Mouse (Mus musculus): ENCODE results near the gene Nodal. TPM values are rescaled to one million over a fixed set of nuclear protein-coding genes. Genes with fewer than 3 reads are reported as not detected.

Nodal gene
- polyA plus RNA-seq, 1 experiment from 2014 or later = 0.10 TPM

GRCm38 (mm10) chr10:61465009-61465408, 47.2 kb downstream of the Nodal start:
- Histone ChIP-seq H3K36me3 (no peaks in the 10 kb centered on the region), H3K9ac (no peak overlapping the region), H3K4me1 (no peaks in the 10 kb centered on the region), H3K9me3 (no peaks in the 10 kb centered on the region), H3K4me2 (replicated peaks) (no peak overlapping the region), H3K4me3 (no peak overlapping the region), H3K27ac (no peak overlapping the region), H3K27me3 (no peaks in the 10 kb centered on the region)
- WGBS = 80% methylated on average over 4 of the region's 4 CpGs
- no peak for ATAC-seq (ENCODE audit: insufficient number of reproducible peaks, insufficient read depth, low FRiP score, low TSS enrichment)

- Histone ChIP-seq H3K4me3 (no peak overlapping the region), H3K9me3 (no peaks in the 10 kb centered on the region), H3K36me3 (no peaks in the 10 kb centered on the region), H3K4me1 (no peaks in the 10 kb centered on the region), H3K4me2 (replicated peaks) (no peak overlapping the region), H3K27me3 (no peaks in the 10 kb centered on the region), H3K9ac (no peak overlapping the region), H3K27ac (no peak overlapping the region)
- no peak for ATAC-seq (ENCODE audit: insufficient number of reproducible peaks, insufficient read depth, low FRiP score, low TSS enrichment)
- WGBS = 65% methylated on average over 8 of the region's 8 CpGs
Observed at GRCm38 (mm10) chr10:61466242-61466641, 48.5 kb downstream of the Nodal start.

DNA sequence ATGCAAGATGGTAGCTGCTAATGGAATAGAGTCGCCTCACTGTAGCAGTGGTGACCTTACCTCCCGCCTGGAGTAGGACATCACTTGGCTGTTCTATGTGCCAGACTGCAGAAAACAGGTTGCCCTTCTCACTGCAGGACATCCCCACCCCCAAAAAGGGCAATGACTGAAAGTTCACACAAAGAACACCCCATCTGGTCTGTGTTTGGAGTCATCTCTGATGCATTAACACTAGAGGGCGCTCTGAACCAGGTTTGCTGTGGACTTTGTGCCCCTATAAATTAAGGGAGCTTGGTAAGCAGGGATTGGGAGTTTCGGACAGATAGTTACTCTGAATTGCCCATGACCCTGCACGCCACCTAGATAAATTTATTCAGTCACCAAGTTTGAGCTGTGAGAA, 49.1 kb downstream of the Nodal start:
- no peak for ATAC-seq (ENCODE audit: insufficient number of reproducible peaks, insufficient read depth, low FRiP score, low TSS enrichment)

DNA sequence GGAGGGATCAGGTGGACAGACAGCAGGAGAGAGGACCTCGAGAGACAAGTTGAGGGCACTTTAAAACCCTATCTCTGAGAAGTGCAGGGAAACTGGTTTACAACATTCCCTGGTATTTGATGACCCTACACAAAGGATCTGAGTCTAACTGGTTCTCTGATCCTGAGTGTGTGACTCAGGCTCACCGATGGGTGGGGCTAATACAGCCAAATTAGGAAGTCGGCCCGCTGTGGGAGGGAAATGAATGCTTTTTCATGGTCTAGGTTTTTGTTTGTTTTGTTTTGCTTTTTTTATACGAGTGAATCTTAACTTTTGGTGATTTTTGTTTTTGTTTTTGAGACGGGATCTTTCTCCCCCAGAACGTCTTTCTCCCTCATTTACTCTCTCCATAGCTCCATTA, 51.1 kb downstream of the Nodal start:
- no peak for ATAC-seq (ENCODE audit: insufficient number of reproducible peaks, insufficient read depth, low FRiP score, low TSS enrichment)
- Histone ChIP-seq H3K9ac (no peak overlapping the region), H3K27ac (no peak overlapping the region), H3K4me3 (no peak overlapping the region), H3K36me3 (no peaks in the 10 kb centered on the region), H3K27me3 (no peaks in the 10 kb centered on the region), H3K9me3 (no peaks in the 10 kb centered on the region), H3K4me1 (no peaks in the 10 kb centered on the region), H3K4me2 (replicated peaks) (no peak overlapping the region)
- WGBS = 72% methylated on average over 7 of the region's 7 CpGs

More for the DNA sequence above, 49.1 kb downstream of the Nodal start:
- Histone ChIP-seq H3K27me3 (no peaks in the 10 kb centered on the region), H3K4me2 (replicated peaks) (no peak overlapping the region), H3K4me1 (no peaks in the 10 kb centered on the region), H3K4me3 (no peak overlapping the region), H3K9me3 (no peaks in the 10 kb centered on the region), H3K27ac (no peak overlapping the region), H3K36me3 (no peaks in the 10 kb centered on the region), H3K9ac (no peak overlapping the region)
- WGBS = 33% methylated on average over 5 of the region's 5 CpGs

GRCm38 (mm10) chr10:61473640-61474039, 55.9 kb downstream of the Nodal start:
- no peak overlapping the region for H3K4me2 ChIP-seq (replicated peaks)
- no peaks in the 10 kb centered on the region for H3K9me3 ChIP-seq
- H3K9ac ChIP-seq = no peak overlapping the region
- peaks cover 13% of the 10 kb centered on the region for H3K4me1 ChIP-seq
- H3K36me3 ChIP-seq = no peaks in the 10 kb centered on the region
- no peak for ATAC-seq (ENCODE audit: insufficient number of reproducible peaks, insufficient read depth, low FRiP score, low TSS enrichment)
- H3K4me3 ChIP-seq = no peak overlapping the region
- H3K27me3 ChIP-seq = no peaks in the 10 kb centered on the region
- 71% methylated on average over 3 of the region's 3 CpGs for WGBS
- no peak overlapping the region for H3K27ac ChIP-seq

- WGBS = 78% methylated on average over 1 of the region's 1 CpGs
- Histone ChIP-seq H3K27me3 (no peaks in the 10 kb centered on the region), H3K4me3 (no peak overlapping the region), H3K4me1 (peaks cover 13% of the 10 kb centered on the region), H3K9ac (no peak overlapping the region), H3K36me3 (no peaks in the 10 kb centered on the region), H3K9me3 (no peaks in the 10 kb centered on the region), H3K27ac (no peak overlapping the region), H3K4me2 (replicated peaks) (peak overlapping the region; percentile 87; the same call in 1 of the 2 replicates)
- ATAC-seq (ENCODE audit: insufficient number of reproducible peaks, insufficient read depth, low FRiP score, low TSS enrichment) = no peak
Observed at GRCm38 (mm10) chr10:61474344-61474743, 56.6 kb downstream of the Nodal start.

Other genes starting within 250 kb of the Nodal start
- not detected in 2 replicates for gene Tbata, start 246.0 kb upstream of the Nodal start, polyA plus RNA-seq (2016; fragmentation: Nextera tagmentation; extraction: Ambion mirVana)
- gene Adamts14, start 144.5 kb upstream of the Nodal start, polyA plus RNA-seq (2016; fragmentation: Nextera tagmentation; extraction: Ambion mirVana) = 1.2 and 1.5 TPM in 2 replicates
- gene Prf1, start 120.1 kb upstream of the Nodal start, polyA plus RNA-seq (2016; fragmentation: Nextera tagmentation; extraction: Ambion mirVana) = not detected in 2 replicates
- gene Pald1, start 34.4 kb upstream of the Nodal start, polyA plus RNA-seq (2016; fragmentation: Nextera tagmentation; extraction: Ambion mirVana) = 26.7 and 28.6 TPM in 2 replicates
- gene Eif4ebp2, start 34.7 kb downstream of the Nodal start, polyA plus RNA-seq (2016; fragmentation: Nextera tagmentation; extraction: Ambion mirVana) = 60.4 and 64.9 TPM in 2 replicates
- 10.9 and 12.7 TPM in 2 replicates for gene Lrrc20, start 57.8 kb downstream of the Nodal start, polyA plus RNA-seq (2016; fragmentation: Nextera tagmentation; extraction: Ambion mirVana)
- not detected in 2 replicates for gene Npffr1, start 177.5 kb downstream of the Nodal start, polyA plus RNA-seq (2016; fragmentation: Nextera tagmentation; extraction: Ambion mirVana)
- gene Ppa1, start 230.6 kb downstream of the Nodal start, polyA plus RNA-seq (2016; fragmentation: Nextera tagmentation; extraction: Ambion mirVana) = 215 and 221 TPM in 2 replicates